ENCODE assay signal across 8 mouse cellular contexts in the genomic region with DNA sequence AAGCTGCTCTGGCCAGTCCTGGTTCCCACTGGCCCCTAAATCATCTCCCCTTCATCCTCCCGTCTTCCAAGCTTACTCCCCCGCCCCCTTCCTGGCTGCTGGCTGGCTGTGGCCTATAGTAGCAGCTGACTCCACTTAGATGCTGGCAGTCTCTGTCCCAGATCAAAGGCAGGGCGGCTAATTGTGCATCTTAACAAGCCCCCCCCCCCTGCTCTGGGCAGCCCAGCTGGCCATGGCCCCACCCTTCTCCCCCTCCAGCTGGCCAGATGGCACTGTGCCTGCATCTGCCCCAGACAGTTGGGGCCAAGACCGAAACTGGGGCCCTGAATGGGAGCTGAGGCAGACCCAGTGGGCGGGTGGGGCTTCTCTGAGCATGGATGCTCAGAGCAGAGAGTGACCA. TPM values are rescaled to one million over a fixed set of nuclear protein-coding genes. Genes with fewer than 3 reads are reported as not detected.
DNase-seq lines count a peak whose midpoint lies in the region; ATAC-seq and TF ChIP-seq lines count a peak whose summit lies in the region.

No protein-coding gene starts in this region.

- no peak for TF ChIP-seq CTCF in CH12.LX (conservative IDR thresholded peaks at IDR 0.05 in 1 of 2, IDR thresholded peaks at IDR 0.05 in 1 of 2; ENCODE audit: low read depth in 2 of 2, low read length in 2 of 2)
- TF ChIP-seq CTCF in forebrain, postnatal 0 days (IDR thresholded peaks at IDR 0.05; ENCODE audit: low read depth) = no peak

- H3K79me2 ChIP-seq in CH12.LX (replicated peaks; ENCODE audit: control insufficient read depth, extremely low read depth, insufficient read depth, poor library complexity, severe bottlenecking) = peaks cover 18% of the 10 kb centered on the region

- dilution Hi-C loops in CH12.LX (cut with MboI; ENCODE audit: extremely low pct_ligation_motif_present, extremely low pct_unique_long_range_greater_than_20kb, low sequenced_read_pairs) = no loop called here

- peak; percentile 50 for TF ChIP-seq EP300 in CH12.LX (IDR thresholded peaks at IDR 0.05; ENCODE audit: low read length)

- 10% methylated on average over 5 of the region's 5 CpGs for WGBS in forebrain, postnatal 0 days
- WGBS in midbrain, embryonic 12.5 days = 2% methylated on average over 5 of the region's 5 CpGs

- in situ Hi-C loops in CH12.LX (cut with MboI; ENCODE audit: low pct_ligation_motif_present, low pct_unique_long_range_greater_than_20kb, low sequenced_read_pairs) = no loop called here

- peaks cover 0 to 81% of the 10 kb centered on the region in 2 experiments for H3K36me3 ChIP-seq in CH12.LX (replicated peaks in 1 of 2; ENCODE audit: control insufficient read depth in 1 of 2, insufficient read depth in 1 of 2, low read length in 1 of 2)
- no peaks in the 10 kb centered on the region for H3K36me3 ChIP-seq in forebrain, postnatal 0 days (ENCODE audit: insufficient read depth)
- no peaks in the 10 kb centered on the region for H3K36me3 ChIP-seq in midbrain, embryonic 12.5 days

- H3K4me1 ChIP-seq in CH12.LX (ENCODE audit: control insufficient read depth in 1 of 2, insufficient read depth in 2 of 2) = peaks cover 36 to 66% of the 10 kb centered on the region in 2 experiments
- H3K4me1 ChIP-seq in forebrain, postnatal 0 days (ENCODE audit: insufficient read depth) = peaks cover 7% of the 10 kb centered on the region; the same call in 1 of the 2 replicates
- peaks cover 47% of the 10 kb centered on the region for H3K4me1 ChIP-seq in midbrain, embryonic 12.5 days

- peak overlapping the region in 1 of 3 experiments; percentile 28 for H3K4me3 ChIP-seq in CH12.LX (replicated peaks in 1 of 3; ENCODE audit: low read depth in 2 of 3, low read length in 2 of 3, poor library complexity in 1 of 3)
- H3K4me3 ChIP-seq in forebrain, postnatal 0 days (ENCODE audit: low read depth, low read length) = no peak overlapping the region
- no peak overlapping the region for H3K4me3 ChIP-seq in midbrain, embryonic 12.5 days

- no peak for TF ChIP-seq RAD21 in CH12.LX (IDR thresholded peaks at IDR 0.05; ENCODE audit: low read depth, low read length)

- peak overlapping the region; percentile 40; the same call in 1 of the 2 replicates for H3K27ac ChIP-seq in CH12.LX (ENCODE audit: insufficient read depth, low read depth)
- H3K27ac ChIP-seq in forebrain, postnatal 0 days (ENCODE audit: low read depth, low read length) = no peak overlapping the region
- peak overlapping the region; percentile 46 for H3K27ac ChIP-seq in midbrain, embryonic 12.5 days (replicated peaks)

- ATAC-seq in forebrain, postnatal 0 days = peak; percentile 70
- ATAC-seq in midbrain, embryonic 12.5 days (ENCODE audit: low FRiP score, low read depth) = peak; percentile 77
- no peak for ATAC-seq in cerebellum, adult (ENCODE audit: insufficient number of reproducible peaks, low FRiP score, low TSS enrichment)

- H3K9me3 ChIP-seq in CH12.LX (replicated peaks; ENCODE audit: low read length) = no peaks in the 10 kb centered on the region
- no peaks in the 10 kb centered on the region for H3K9me3 ChIP-seq in forebrain, postnatal 0 days (ENCODE audit: low read length)
- H3K9me3 ChIP-seq in midbrain, embryonic 12.5 days = no peaks in the 10 kb centered on the region

- peak overlapping the region; percentile 72 for H3K4me2 ChIP-seq in CH12.LX (ENCODE audit: insufficient read depth, low read depth, poor library complexity, severe bottlenecking)
- H3K4me2 ChIP-seq in forebrain, postnatal 0 days (ENCODE audit: low read depth) = no peak overlapping the region
- H3K4me2 ChIP-seq in midbrain, embryonic 12.5 days (replicated peaks) = no peak overlapping the region

- no peaks in the 10 kb centered on the region for H3K27me3 ChIP-seq in CH12.LX (replicated peaks)
- peaks cover 58% of the 10 kb centered on the region for H3K27me3 ChIP-seq in forebrain, postnatal 0 days (ENCODE audit: insufficient read depth, low read length)
- H3K27me3 ChIP-seq in midbrain, embryonic 12.5 days = peaks cover 97% of the 10 kb centered on the region

- no peak overlapping the region for H3K9ac ChIP-seq in CH12.LX (ENCODE audit: insufficient read depth, low read depth)
- no peak overlapping the region for H3K9ac ChIP-seq in forebrain, postnatal 0 days
- H3K9ac ChIP-seq in midbrain, embryonic 12.5 days (replicated peaks) = 0 out of 2 replicates have a peak overlapping the region, but pooled peaks have one; percentile 6

- TF ChIP-seq POLR2A in CH12.LX (IDR thresholded peaks at IDR 0.05; ENCODE audit: low read depth, low read length) = peak; percentile 39; the same call in 1 of the 2 replicates

- peak; percentile 81 for DNase-seq in embryo, embryonic 10 days (ENCODE audit: low spot score)
- DNase-seq in embryo, embryonic 9.5 days (ENCODE audit: extremely low spot score) = no peak
- DNase-seq in CH12.LX (ENCODE audit: extremely low read depth) = no peak
- DNase-seq in forebrain, postnatal 0 days = peak; percentile 65
- no peak for DNase-seq in spleen, postnatal 36 days (ENCODE audit: low spot score in 2 of 2)
- DNase-seq in adrenal gland, adult 8-10 months = no peak

TF ChIP-seq in CH12.LX, 34 proteins besides CTCF, POLR2A, EP300 and RAD21:
- peak; percentile 76 for TF ChIP-seq SIN3A (IDR thresholded peaks at IDR 0.05; ENCODE audit: low read length)
- peak; percentile 50 for TF ChIP-seq CHD2 (IDR thresholded peaks at IDR 0.05; ENCODE audit: low read length)
- peak; percentile 99 for TF ChIP-seq TCF12 (IDR thresholded peaks at IDR 0.05; ENCODE audit: low read depth, low read length)
- peak; percentile 82 for TF ChIP-seq MXI1 (IDR thresholded peaks at IDR 0.05; ENCODE audit: low read depth, low read length)
- peak; percentile 97 for TF ChIP-seq MAZ (IDR thresholded peaks at IDR 0.05; ENCODE audit: low read depth, low read length)
- TF ChIP-seq IRF4 (IDR thresholded peaks at IDR 0.05; ENCODE audit: low read depth, low read length) = peak; percentile 84
- peak; percentile 87 for TF ChIP-seq ETS1 (conservative IDR thresholded peaks at IDR 0.05; ENCODE audit: low read depth, low read length)
- TF ChIP-seq MEF2A (IDR thresholded peaks at IDR 0.05; ENCODE audit: borderline replicate concordance, low read depth, low read length) = peak; percentile 63
- TF ChIP-seq JUN (IDR thresholded peaks at IDR 0.05; ENCODE audit: insufficient read depth, low read depth, low read length) = no peak
- no peak for TF ChIP-seq ZKSCAN1 (IDR thresholded peaks at IDR 0.05; ENCODE audit: borderline replicate concordance, low read depth, low read length)
- no peak for TF ChIP-seq ELF1 (IDR thresholded peaks at IDR 0.05; ENCODE audit: low read depth, low read length)
- TF ChIP-seq TBP (conservative IDR thresholded peaks at IDR 0.05; ENCODE audit: low read depth, low read length) = no peak
- TF ChIP-seq ZMIZ1 (IDR thresholded peaks at IDR 0.05; ENCODE audit: low read depth, low read length) = 0 out of 2 replicates have a peak, but pooled peaks have one; percentile 48
- TF ChIP-seq MAX (IDR thresholded peaks at IDR 0.05; ENCODE audit: low read length) = 0 out of 2 replicates have a peak, but pooled peaks have one; percentile 18
- TF ChIP-seq NRF1 (IDR thresholded peaks at IDR 0.05; ENCODE audit: low read depth, low read length) = no peak
- peak; percentile 67 for TF ChIP-seq BHLHE40 (IDR thresholded peaks at IDR 0.05; ENCODE audit: low read depth, low read length)

RNA-seq across cellular contexts. Expression of a gene that starts 6.1 kb away (rescaled TPM):
- total RNA-seq in CH12.LX (2012; rRNA removed) (126 and 184 TPM in 2 replicates), CH12.LX (2014; rRNA removed) (142 and 155 TPM in 2 replicates)
- polyA plus RNA-seq in CH12.LX (2012; ENCODE audit: insufficient read length, low read depth) = 170 and 187 TPM in 2 replicates
- 0.15 and 0.19 TPM in 2 replicates for total RNA-seq in forebrain, postnatal 0 days (2014; rRNA removed)
- 0.21 and 0.23 TPM in 2 replicates for polyA plus RNA-seq in forebrain, postnatal 0 days (2015; fragmentation: Nextera tagmentation; extraction: Ambion mirVana)
- 1.7 and 1.8 TPM in 2 replicates for polyA plus RNA-seq in midbrain, embryonic 12.5 days (2016; fragmentation: Nextera tagmentation; extraction: Ambion mirVana)
- 1 to 10 TPM in 1 of 4 experiments, under 1 TPM in 3; 0.58 to 1.0 (median 0.84) TPM for total RNA-seq in adrenal gland, adult 8-10 months (2022)

RNA-seq across cellular contexts. Expression of a gene that starts 25.8 kb away (rescaled TPM):
- total RNA-seq in CH12.LX (2012; rRNA removed) (3.4 and 3.5 TPM in 2 replicates), CH12.LX (2014; rRNA removed) (0.67 and 0.89 TPM in 2 replicates)
- polyA plus RNA-seq in CH12.LX (2012; ENCODE audit: insufficient read length, low read depth) = 1.6 and 1.7 TPM in 2 replicates
- total RNA-seq in forebrain, postnatal 0 days (2014; rRNA removed) = 6.1 and 7.2 TPM in 2 replicates
- 3.8 and 4.6 TPM in 2 replicates for polyA plus RNA-seq in forebrain, postnatal 0 days (2015; fragmentation: Nextera tagmentation; extraction: Ambion mirVana)
- polyA plus RNA-seq in midbrain, embryonic 12.5 days (2016; fragmentation: Nextera tagmentation; extraction: Ambion mirVana) = 5.0 and 7.9 TPM in 2 replicates
- total RNA-seq in adrenal gland, adult 8-10 months (2022) = 1 to 10 TPM; 3.9 to 6.6 (median 5.7) TPM

RNA-seq across cellular contexts. Expression of a gene that starts 48.4 kb away (rescaled TPM):
- total RNA-seq in CH12.LX (2012; rRNA removed) (0.08 and 0.13 TPM in 2 replicates), CH12.LX (2014; rRNA removed) (0.09 TPM in 1 of 2 replicates, not detected in the other)
- polyA plus RNA-seq in CH12.LX (2012; ENCODE audit: insufficient read length, low read depth) = 0.12 TPM in 1 of 2 replicates, not detected in the other
- 0.23 TPM in 1 of 2 replicates, not detected in the other for total RNA-seq in forebrain, postnatal 0 days (2014; rRNA removed)
- not detected in 2 replicates for polyA plus RNA-seq in forebrain, postnatal 0 days (2015; fragmentation: Nextera tagmentation; extraction: Ambion mirVana)
- not detected in 2 replicates for polyA plus RNA-seq in midbrain, embryonic 12.5 days (2016; fragmentation: Nextera tagmentation; extraction: Ambion mirVana)
- 1 to 10 TPM in 1 of 4 experiments, under 1 TPM in 1, not detected in 2; 0.55 to 1.3 TPM for total RNA-seq in adrenal gland, adult 8-10 months (2022)

RNA-seq across cellular contexts. Expression of a gene that starts 57.3 kb away (rescaled TPM):
- 0.04 TPM in 1 of 2 replicates, not detected in the other for total RNA-seq in CH12.LX (2012; rRNA removed)
- not detected in 2 replicates for total RNA-seq in CH12.LX (2014; rRNA removed)
- 0.23 and 0.24 TPM in 2 replicates for polyA plus RNA-seq in CH12.LX (2012; ENCODE audit: insufficient read length, low read depth)
- total RNA-seq in forebrain, postnatal 0 days (2014; rRNA removed) = 24.2 and 27.2 TPM in 2 replicates
- polyA plus RNA-seq in forebrain, postnatal 0 days (2015; fragmentation: Nextera tagmentation; extraction: Ambion mirVana) = 9.7 and 10.0 TPM in 2 replicates
- polyA plus RNA-seq in midbrain, embryonic 12.5 days (2016; fragmentation: Nextera tagmentation; extraction: Ambion mirVana) = 5.6 and 8.7 TPM in 2 replicates
- total RNA-seq in adrenal gland, adult 8-10 months (2022) = 1 to 10 TPM; 4.2 to 6.2 (median 6.0) TPM

Comparison
In these comparisons a context has a peak if more than half of its experiments do, and no peak if none do; other contexts are left out.
1. DNase-seq: peak in embryo, embryonic 10 days (single experiment) and forebrain, postnatal 0 days (single experiment); none in embryo, embryonic 9.5 days (single experiment), CH12.LX (single experiment), spleen, postnatal 36 days (0 of 2) and adrenal gland, adult 8-10 months (single experiment).
2. RNA of a gene that starts 6.1 kb away (total RNA-seq): 126 to 184 TPM in CH12.LX; 0.58 to 1.0 TPM in adrenal gland, adult 8-10 months and 0.15 to 0.19 TPM in forebrain, postnatal 0 days; every median in the first group is over 10 times any median in the second.